Mouse (Mus musculus) myocyte (in vitro differentiated cells): Measurements from ENCODE around the gene Ofd1. TPM values are rescaled to one million over a fixed set of nuclear protein-coding genes. Genes with fewer than 3 reads are reported as not detected.

Source experiments
- H3K27me3 ChIP-seq: one replicate; pipeline ENCODE4 v1.6.1; 2011; ENCODE audit not compliant: control insufficient read depth, insufficient read depth, insufficient read length
- H3K36me3 ChIP-seq: one replicate; pipeline ENCODE4 v1.6.1; 2011; ENCODE audit not compliant: control insufficient read depth, insufficient read depth
- H3K4me2 ChIP-seq: one replicate; pipeline ENCODE4 v1.6.1; 2011; ENCODE audit warnings: low read depth, control low read depth
- H3K4me3 ChIP-seq: one replicate; pipeline ENCODE4 v1.5.1; 2011; ENCODE audit warnings: mild to moderate bottlenecking, control low read depth, moderate library complexity
- H3K79me2 ChIP-seq: one replicate; pipeline ENCODE4 v1.6.1; 2011; ENCODE audit not compliant: control insufficient read depth, insufficient read depth
- H3ac ChIP-seq: one replicate; pipeline ENCODE4 v1.6.1; 2011; ENCODE audit not compliant: control insufficient read depth, insufficient read length
- CEBPB ChIP-seq: IDR thresholded peaks from 2 replicates; pipeline ENCODE4 v1.6.1; 2011; ENCODE audit warnings: mild to moderate bottlenecking, moderate library complexity; ENCODE audit not compliant: poor library complexity, insufficient read depth, severe bottlenecking
- E2F4 ChIP-seq: IDR thresholded peaks from one replicate; pipeline ENCODE4 v1.6.1; 2011; ENCODE audit warnings: mild to moderate bottlenecking, control low read depth, moderate library complexity; ENCODE audit not compliant: insufficient read depth
- MAX ChIP-seq: IDR thresholded peaks from one replicate; pipeline ENCODE4 v1.6.1; 2011; ENCODE audit warnings: low read depth, mild to moderate bottlenecking, control low read depth
- MYOD1 ChIP-seq, 3 experiments: IDR thresholded peaks; one replicate each; pipeline ENCODE4 v1.6.1; 2011; ENCODE audit warnings: control low read depth in 2 of 3, low read depth in 2 of 3, mild to moderate bottlenecking in 2 of 3, moderate library complexity in 1 of 3; ENCODE audit not compliant: insufficient read length in 2 of 3, control insufficient read depth in 1 of 3
- MYOG ChIP-seq, 3 experiments: IDR thresholded peaks; one replicate each; pipeline ENCODE4 v1.6.1; 2011; ENCODE audit warnings: control low read depth in 2 of 3, low read depth in 2 of 3, mild to moderate bottlenecking in 2 of 3; ENCODE audit not compliant: insufficient read length in 2 of 3, control insufficient read depth in 1 of 3, insufficient read depth in 1 of 3
- POLR2A ChIP-seq: IDR thresholded peaks from one replicate; pipeline ENCODE4 v1.6.1; 2011; ENCODE audit warnings: low read depth, mild to moderate bottlenecking, control low read depth, moderate library complexity; ENCODE audit not compliant: insufficient read length
- POLR2AphosphoS2 ChIP-seq: IDR thresholded peaks from one replicate; pipeline ENCODE4 v1.6.1; 2011; ENCODE audit warnings: low read depth, control low read depth; ENCODE audit not compliant: insufficient read length
- REST ChIP-seq: IDR thresholded peaks from one replicate; pipeline ENCODE4 v1.6.1; 2011; ENCODE audit warnings: mild to moderate bottlenecking, control low read depth, moderate library complexity; ENCODE audit not compliant: insufficient read depth, insufficient read length
- SRF ChIP-seq: IDR thresholded peaks from one replicate; pipeline ENCODE4 v1.6.1; 2011; ENCODE audit warnings: low read depth; ENCODE audit not compliant: control insufficient read depth, insufficient read length
- TCF12 ChIP-seq: IDR thresholded peaks from one replicate; pipeline ENCODE4 v1.6.1; 2011; ENCODE audit warnings: mild to moderate bottlenecking, control low read depth; ENCODE audit not compliant: poor library complexity, insufficient read depth, severe bottlenecking
- TCF3 ChIP-seq: IDR thresholded peaks from one replicate; pipeline ENCODE4 v1.6.1; 2011; ENCODE audit warnings: low read depth, control low read depth; ENCODE audit not compliant: insufficient read length
- USF1 ChIP-seq: IDR thresholded peaks from one replicate; pipeline ENCODE4 v1.6.1; 2011; ENCODE audit warnings: low read depth, mild to moderate bottlenecking, control low read depth, moderate library complexity
- polyA plus RNA-seq: library from polyadenylated mRNA; unstranded; fragments of >200 nt; fragmentation: generic; extraction: Trizol; gene quantifications from one replicate; pipeline ENCODE4 v1.2.1, GENCODE M21; 2012; ENCODE audit warnings: missing spikeins

Gene Ofd1
- polyA plus RNA-seq, 1 experiment, result 1.6 TPM

DNA sequence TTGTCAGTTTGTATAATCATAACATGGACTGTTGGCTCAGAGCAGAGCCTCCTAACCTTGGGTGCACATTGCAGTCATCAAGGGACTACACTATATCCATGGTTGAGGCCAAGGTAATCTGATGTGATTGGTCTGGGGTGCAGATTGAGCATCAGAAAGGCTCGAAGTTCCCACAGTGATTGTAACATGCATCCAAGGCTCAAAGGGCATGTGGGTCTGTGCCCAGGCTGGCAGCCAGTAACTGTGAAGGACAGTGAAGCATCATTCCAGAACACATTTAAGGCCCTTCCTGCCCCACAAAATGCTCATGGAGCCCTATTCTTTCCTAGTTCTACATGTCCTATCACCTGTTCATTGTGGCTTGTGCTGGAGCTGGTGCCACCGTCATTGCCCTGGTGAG is 56.9 kb downstream of the Ofd1 start:
- TF ChIP-seq SRF (no peak), MAX (no peak), MYOG (IDR thresholded peaks at IDR 0.05; ENCODE audit: control insufficient read depth in 1 of 3, insufficient read depth in 1 of 3, insufficient read length in 2 of 3, low read depth in 2 of 3) (no peak), REST (no peak)
- H3ac ChIP-seq, result no peak overlapping the region
- no peak overlapping the region for H3K4me2 ChIP-seq
- no peak overlapping the region for H3K4me3 ChIP-seq
- H3K27me3 ChIP-seq, result no peaks in the 10 kb centered on the region
- H3K36me3 ChIP-seq, result no peaks in the 10 kb centered on the region
- H3K79me2 ChIP-seq, result no peaks in the 10 kb centered on the region

DNA sequence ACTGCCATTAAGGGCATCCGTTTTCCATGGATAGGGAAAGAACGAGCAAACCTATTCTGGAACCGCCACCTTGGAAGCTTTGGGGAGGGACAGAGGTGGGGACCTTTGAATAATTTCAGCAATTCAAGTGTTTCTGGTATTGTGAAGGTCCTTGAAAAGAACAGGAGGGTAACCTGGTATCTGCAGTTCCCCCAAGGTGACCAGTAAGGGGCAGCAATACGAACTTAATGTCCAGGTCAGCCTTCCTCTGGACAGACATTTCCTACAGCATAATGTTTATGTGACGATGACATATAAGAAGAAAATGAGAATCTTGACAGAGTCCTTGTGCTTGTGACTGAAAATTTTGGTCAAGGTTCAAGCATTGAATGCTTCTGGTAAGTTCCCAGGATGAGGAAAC is 61.9 kb downstream of the Ofd1 start:
- H3K27me3 ChIP-seq, result no peaks in the 10 kb centered on the region
- no peak overlapping the region for H3K4me3 ChIP-seq
- no peak overlapping the region for H3ac ChIP-seq
- H3K36me3 ChIP-seq, result no peaks in the 10 kb centered on the region
- H3K79me2 ChIP-seq, result no peaks in the 10 kb centered on the region
- TF ChIP-seq USF1, result no peak
- TF ChIP-seq MAX, result no peak
- TF ChIP-seq E2F4, result no peak
- TF ChIP-seq SRF, result no peak
- H3K4me2 ChIP-seq, result no peak overlapping the region

DNA sequence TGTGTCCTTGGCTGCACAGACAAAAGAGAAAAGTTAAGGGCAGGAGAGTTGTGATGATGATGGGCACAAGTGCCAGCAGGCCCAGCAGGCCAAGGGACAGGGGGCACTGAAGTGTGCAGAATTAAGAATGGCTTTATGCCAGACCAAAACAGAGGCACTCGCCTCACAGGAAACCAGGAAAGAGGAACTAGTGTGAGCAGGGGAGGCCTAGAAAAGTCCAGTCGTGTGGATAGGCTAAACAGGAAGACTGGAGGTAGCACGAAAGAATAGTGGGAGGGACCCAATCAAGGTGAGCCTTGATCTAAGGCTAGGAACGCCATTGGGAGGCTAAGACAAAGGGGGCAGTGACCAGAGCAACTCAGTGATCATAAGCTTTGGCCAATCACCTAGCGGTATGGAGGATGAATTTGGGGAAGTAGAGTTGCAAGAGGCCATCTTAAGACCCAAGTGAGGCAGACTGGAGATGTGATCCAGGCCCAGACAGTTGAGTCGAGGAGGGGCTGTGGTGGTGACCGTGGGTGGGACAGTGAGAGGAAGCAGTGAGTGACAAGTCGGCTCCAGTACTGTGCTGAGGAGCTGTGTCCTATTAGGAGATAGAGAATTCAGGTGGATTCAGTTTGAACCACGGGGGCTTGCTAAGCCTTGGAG is 63.7 kb downstream of the Ofd1 start:
- H3K27me3 ChIP-seq, result no peaks in the 10 kb centered on the region
- H3K4me2 ChIP-seq, result no peak overlapping the region
- H3K36me3 ChIP-seq, result no peaks in the 10 kb centered on the region
- no peak for TF ChIP-seq TCF3
- TF ChIP-seq POLR2A, result no peak
- no peak for TF ChIP-seq REST
- no peak for TF ChIP-seq MYOD1 (IDR thresholded peaks at IDR 0.05; ENCODE audit: control insufficient read depth in 1 of 3, insufficient read length in 2 of 3, low read depth in 2 of 3)
- TF ChIP-seq CEBPB, result no peak
- no peak for TF ChIP-seq USF1
- TF ChIP-seq POLR2AphosphoS2, result no peak
- TF ChIP-seq E2F4, result no peak
- no peak for TF ChIP-seq SRF
- no peak for TF ChIP-seq MAX
- no peak for TF ChIP-seq MYOG (IDR thresholded peaks at IDR 0.05; ENCODE audit: control insufficient read depth in 1 of 3, insufficient read depth in 1 of 3, insufficient read length in 2 of 3, low read depth in 2 of 3)
- TF ChIP-seq TCF12, result no peak
- H3K4me3 ChIP-seq, result no peak overlapping the region
- no peak overlapping the region for H3ac ChIP-seq
- no peaks in the 10 kb centered on the region for H3K79me2 ChIP-seq

DNA sequence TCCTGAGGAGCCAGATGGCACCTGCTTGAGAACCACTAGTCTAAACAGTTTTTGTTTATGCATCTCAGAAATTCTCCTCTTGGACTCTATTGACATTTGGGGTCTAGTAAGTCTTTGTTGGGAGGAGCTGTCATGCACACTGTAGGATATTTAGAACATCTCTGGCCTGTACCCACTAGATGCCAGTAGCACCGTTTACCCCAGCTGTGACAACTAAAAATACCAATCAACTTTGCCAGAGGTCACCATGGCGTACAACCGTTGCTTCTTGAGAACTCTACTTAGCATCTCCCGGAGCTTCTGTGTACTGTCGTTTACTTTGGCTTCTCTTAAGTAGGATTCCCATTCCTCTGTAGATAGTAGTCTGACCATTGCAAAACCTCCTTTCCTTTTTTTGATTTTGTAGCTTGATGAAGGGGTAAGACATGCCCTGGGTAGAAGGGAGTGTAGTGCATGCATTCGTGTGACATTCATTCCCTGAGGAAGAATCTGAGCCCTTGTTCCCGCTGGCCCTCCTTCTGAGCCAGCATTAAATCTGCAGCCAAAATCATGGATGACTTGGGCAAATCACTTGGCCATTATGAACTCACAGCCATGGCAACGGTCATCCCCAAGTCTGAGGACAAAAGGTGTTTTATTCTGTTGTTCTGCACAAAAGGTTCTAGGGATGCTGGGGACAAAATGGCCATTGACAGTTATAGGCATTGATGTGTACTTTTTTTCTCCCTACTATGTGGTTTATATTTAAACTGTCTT is 74.9 kb downstream of the Ofd1 start:
- H3K79me2 ChIP-seq, result no peaks in the 10 kb centered on the region
- no peak overlapping the region for H3K4me2 ChIP-seq
- H3K4me3 ChIP-seq, result no peak overlapping the region
- H3K36me3 ChIP-seq, result no peaks in the 10 kb centered on the region
- no peaks in the 10 kb centered on the region for H3K27me3 ChIP-seq
- H3ac ChIP-seq, result no peak overlapping the region
- no peak for TF ChIP-seq E2F4
- TF ChIP-seq USF1, result no peak
- no peak for TF ChIP-seq REST
- TF ChIP-seq MAX, result no peak

DNA sequence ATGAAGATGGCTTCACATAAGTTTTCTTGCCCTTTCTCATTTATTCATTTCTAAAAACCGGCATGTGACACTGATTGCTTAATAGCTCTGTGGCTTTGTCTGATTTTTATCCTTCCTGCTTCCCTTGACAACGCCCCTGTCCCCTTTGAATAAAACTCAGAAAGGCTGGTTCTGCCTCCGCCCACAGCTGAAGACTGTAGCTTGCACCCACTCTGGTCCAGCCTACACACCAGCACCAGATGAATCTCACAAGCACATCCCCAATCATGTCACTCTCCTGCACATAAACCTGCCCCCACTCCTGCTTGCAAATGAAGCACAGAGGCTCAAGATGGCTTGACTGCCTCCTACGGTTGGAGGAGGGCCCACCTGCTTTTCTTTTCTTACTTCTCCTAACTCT is 80.0 kb downstream of the Ofd1 start:
- Histone ChIP-seq H3K4me3 (no peak overlapping the region), H3K79me2 (no peaks in the 10 kb centered on the region), H3K27me3 (no peaks in the 10 kb centered on the region), H3K36me3 (no peaks in the 10 kb centered on the region), H3K4me2 (no peak overlapping the region), H3ac (no peak overlapping the region)
- no peak for TF ChIP-seq MYOG (IDR thresholded peaks at IDR 0.05; ENCODE audit: control insufficient read depth in 1 of 3, insufficient read depth in 1 of 3, insufficient read length in 2 of 3, low read depth in 2 of 3)
- no peak for TF ChIP-seq SRF
- TF ChIP-seq REST, result no peak
- TF ChIP-seq TCF3, result no peak
- no peak for TF ChIP-seq E2F4
- TF ChIP-seq MAX, result no peak
- TF ChIP-seq MYOD1 (IDR thresholded peaks at IDR 0.05; ENCODE audit: control insufficient read depth in 1 of 3, insufficient read length in 2 of 3, low read depth in 2 of 3), result no peak
- no peak for TF ChIP-seq USF1
- no peak for TF ChIP-seq POLR2A
- TF ChIP-seq CEBPB, result no peak
- no peak for TF ChIP-seq POLR2AphosphoS2
